Mouse (Mus musculus) hindbrain, embryonic 16.5 days (tissue): ENCODE results near the gene Epb41l2. TPM values are rescaled to one million over a fixed set of nuclear protein-coding genes. Genes with fewer than 3 reads are reported as not detected.

ENCODE experiments used
- ATAC-seq: fragments of 200-750 bp; cut with Nextera tagmentation; 2 replicates; pipeline ENCODE4 v1.8.0; 2017; ENCODE audit warnings: moderate TSS enrichment, moderate library complexity
- H3K27ac ChIP-seq: fragments of 300-500 bp; sonication (generic); 2 replicates; pipeline ENCODE4 v1.5.1; 2014; ENCODE audit warnings: low read depth, mild to moderate bottlenecking, control low read depth, low read length, moderate library complexity
- H3K27me3 ChIP-seq: fragments of 300-500 bp; sonication (generic); replicated peaks from 2 replicates; pipeline ENCODE4 v1.6.1; 2014; ENCODE audit warnings: low read length; ENCODE audit not compliant: control insufficient read depth, insufficient read depth
- H3K36me3 ChIP-seq: fragments of 300-500 bp; sonication (generic); 2 replicates; pipeline ENCODE4 v1.6.1; 2014; ENCODE audit warnings: mild to moderate bottlenecking, low read length, moderate library complexity, mixed read lengths; ENCODE audit not compliant: control insufficient read depth, insufficient read depth
- H3K4me1 ChIP-seq: fragments of 300-500 bp; sonication (generic); 2 replicates; pipeline ENCODE4 v1.6.1; 2014; ENCODE audit warnings: low read depth, low read length; ENCODE audit not compliant: control insufficient read depth, insufficient read depth
- H3K4me2 ChIP-seq: fragments of 300-500 bp; sonication (generic); 2 replicates; pipeline ENCODE4 v1.6.1; 2014; ENCODE audit warnings: mild to moderate bottlenecking, low read length, control low read depth, moderate library complexity
- H3K4me3 ChIP-seq: fragments of 300-500 bp; sonication (generic); 2 replicates; pipeline ENCODE4 v1.5.1; 2014; ENCODE audit warnings: mild to moderate bottlenecking, low read length, control low read depth, moderate library complexity
- H3K9ac ChIP-seq: fragments of 300-500 bp; sonication (generic); 2 replicates; pipeline ENCODE4 v1.6.1; 2014; ENCODE audit warnings: low read depth, mild to moderate bottlenecking, control low read depth, low read length, moderate library complexity
- H3K9me3 ChIP-seq: fragments of 300-500 bp; sonication (generic); 2 replicates; pipeline ENCODE4 v1.6.1; 2014; ENCODE audit warnings: mild to moderate bottlenecking, low read length, moderate library complexity; ENCODE audit not compliant: control insufficient read depth
- WGBS: fragments of 180-500 bp; shearing (Covaris S2); extraction: QIAGEN DNeasy Blood & Tissue Kit; methylation state at CpG from one replicate; pipeline ENCODE4 v1.1.7; 2014; 5-methylcytosine and 5-hydroxymethylcytosine counted together
- polyA plus RNA-seq: library from polyadenylated mRNA; unstranded; fragments of >200 nt; fragmentation: Nextera tagmentation; extraction: Ambion mirVana; gene quantifications from 2 replicates; pipeline ENCODE4 v1.2.1, GENCODE M21; 2015

Epb41l2 gene
- polyA plus RNA-seq, 1 experiment from 2014 or later: 30.0 TPM

DNA sequence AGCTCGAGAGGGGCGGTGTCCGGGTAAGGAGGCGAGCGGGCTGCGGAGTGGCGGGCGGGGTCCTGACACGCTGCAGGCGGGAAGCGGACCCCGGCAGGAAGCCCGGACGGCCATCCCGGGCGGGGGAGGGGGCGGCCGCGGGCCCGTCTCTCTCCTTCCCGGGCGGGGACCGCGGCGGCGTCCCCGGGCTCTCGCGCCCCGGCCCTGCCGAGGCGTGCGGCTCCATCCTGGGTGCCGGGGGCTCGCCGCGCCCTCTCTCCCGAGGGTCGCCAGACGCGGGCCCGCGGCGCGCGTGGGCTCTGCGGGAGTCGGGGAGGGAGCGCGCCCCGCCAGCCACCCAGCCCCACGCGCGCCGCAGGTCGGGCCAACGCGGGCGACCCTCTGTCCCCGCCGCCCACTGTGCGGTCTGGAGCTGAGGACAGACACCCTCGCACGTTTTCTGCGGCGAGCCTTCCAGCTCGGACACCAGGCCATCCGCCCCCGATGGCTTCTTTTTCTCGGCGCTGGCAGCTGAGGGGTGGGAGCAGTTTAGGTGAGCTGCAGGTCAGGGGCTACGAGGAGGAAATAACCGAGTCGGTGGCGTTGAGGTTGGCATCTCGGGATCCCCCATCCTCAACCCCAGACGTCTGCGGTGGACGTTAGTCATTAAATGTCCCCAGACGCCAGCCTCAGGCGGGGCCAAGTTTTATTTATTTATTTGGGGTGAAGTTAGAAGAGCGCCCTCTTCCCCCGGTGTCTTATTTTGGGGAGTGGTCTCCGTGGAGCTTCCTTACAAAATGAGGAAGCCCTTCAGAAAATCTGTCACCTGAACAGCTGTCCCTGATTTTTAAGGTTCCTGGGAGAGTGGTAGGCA, 587 bp downstream of the Epb41l2 start:
- Histone ChIP-seq H3K4me3 (peak overlapping the region; percentile 90), H3K9ac (peak overlapping the region; percentile 87), H3K4me2 (peak overlapping the region; percentile 83), H3K36me3 (no peaks in the 10 kb centered on the region), H3K4me1 (peaks cover 2% of the 10 kb centered on the region; the same call in 1 of the 2 replicates), H3K9me3 (no peaks in the 10 kb centered on the region), H3K27ac (peak overlapping the region; percentile 67), H3K27me3 (no peaks in the 10 kb centered on the region)
- 0% methylated on average over 42 of the region's 84 CpGs for WGBS
- ATAC-seq: peak; percentile 70

DNA sequence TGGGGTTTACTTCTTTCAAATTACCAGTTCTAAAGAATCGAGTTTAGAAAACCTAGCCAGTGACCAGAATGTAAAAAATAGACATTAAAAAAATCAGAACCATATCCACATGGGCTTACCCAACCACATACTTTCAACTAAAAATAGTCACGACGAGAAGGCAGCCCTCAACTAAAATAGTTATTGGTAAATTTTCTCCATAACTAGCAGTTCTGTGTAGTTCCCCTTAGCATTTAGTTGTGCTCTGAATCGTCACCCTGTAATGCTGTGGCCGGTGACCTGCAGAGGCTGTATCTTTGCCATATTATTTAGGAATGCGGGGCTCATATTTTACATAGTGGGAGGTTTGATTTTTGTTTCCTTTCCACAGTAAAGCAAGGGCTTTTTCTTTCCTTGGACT, 2.6 kb downstream of the Epb41l2 start:
- H3K27ac ChIP-seq: no peak overlapping the region
- H3K4me1 ChIP-seq: peaks cover 2% of the 10 kb centered on the region; the same call in 1 of the 2 replicates
- 79% methylated on average over 6 of the region's 6 CpGs for WGBS
- H3K9ac ChIP-seq: no peak overlapping the region
- H3K4me2 ChIP-seq: peak overlapping the region; percentile 1; the same call in 1 of the 2 replicates
- H3K36me3 ChIP-seq: no peaks in the 10 kb centered on the region
- H3K4me3 ChIP-seq: no peak overlapping the region
- no peaks in the 10 kb centered on the region for H3K9me3 ChIP-seq
- no peaks in the 10 kb centered on the region for H3K27me3 ChIP-seq
- no peak for ATAC-seq

- Histone ChIP-seq H3K4me1 (peaks cover 2% of the 10 kb centered on the region; the same call in 1 of the 2 replicates), H3K9me3 (no peaks in the 10 kb centered on the region), H3K9ac (no peak overlapping the region), H3K4me2 (no peak overlapping the region), H3K36me3 (no peaks in the 10 kb centered on the region), H3K27ac (no peak overlapping the region), H3K27me3 (no peaks in the 10 kb centered on the region), H3K4me3 (no peak overlapping the region)
- WGBS: 89% methylated on average over 7 of the region's 7 CpGs
- ATAC-seq: no peak
Measured at GRCm38 (mm10) chr10:25365158-25365557, 5.6 kb downstream of the Epb41l2 start.

DNA sequence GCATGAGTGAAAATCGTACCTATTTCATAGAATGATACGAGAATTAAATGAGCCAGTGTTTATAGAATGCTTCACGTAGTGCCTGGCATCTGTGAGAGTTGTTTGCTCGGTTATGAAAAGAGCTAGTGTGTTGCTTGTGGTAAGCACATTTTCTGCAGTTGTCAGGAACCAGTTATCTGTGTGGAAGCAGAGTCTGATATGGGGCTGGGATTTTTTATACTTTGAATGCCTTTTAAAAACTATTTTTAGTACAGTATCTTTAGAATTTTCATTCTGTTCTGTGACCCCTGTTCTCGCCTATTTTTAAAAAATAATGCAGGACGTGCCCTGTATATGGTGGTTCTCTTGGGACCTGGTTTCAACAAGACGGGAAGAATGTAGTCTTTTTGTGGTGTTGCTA, 6.1 kb downstream of the Epb41l2 start:
- Histone ChIP-seq H3K4me1 (no peaks in the 10 kb centered on the region; the same call in 1 of the 2 replicates), H3K27ac (no peak overlapping the region), H3K4me3 (no peak overlapping the region), H3K9ac (no peak overlapping the region), H3K27me3 (no peaks in the 10 kb centered on the region), H3K36me3 (no peaks in the 10 kb centered on the region), H3K9me3 (no peaks in the 10 kb centered on the region), H3K4me2 (no peak overlapping the region)
- WGBS: 84% methylated on average over 7 of the region's 7 CpGs
- ATAC-seq: no peak

DNA sequence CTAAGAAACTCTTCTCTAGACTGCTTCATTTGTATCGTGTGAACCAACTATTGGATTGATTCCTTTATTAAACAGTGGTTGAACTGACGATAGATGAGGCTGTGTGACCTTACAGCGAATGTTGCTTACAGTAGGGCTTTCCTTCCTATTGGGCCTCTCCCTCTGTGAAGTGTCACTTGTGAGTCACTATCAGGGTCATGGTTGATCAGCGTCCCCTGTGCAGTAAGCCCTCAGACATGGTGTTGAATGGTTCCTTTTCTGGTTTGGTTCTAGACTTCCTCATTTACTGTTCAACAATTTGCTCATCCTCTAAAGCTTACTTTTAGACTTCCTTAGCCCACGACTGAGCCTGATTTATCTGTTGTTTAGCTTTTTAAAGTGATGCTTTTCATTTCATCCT, 7.1 kb downstream of the Epb41l2 start:
- no peak for ATAC-seq
- no peak overlapping the region for H3K27ac ChIP-seq
- no peaks in the 10 kb centered on the region for H3K27me3 ChIP-seq
- no peaks in the 10 kb centered on the region for H3K9me3 ChIP-seq
- no peak overlapping the region for H3K4me3 ChIP-seq
- H3K36me3 ChIP-seq: no peaks in the 10 kb centered on the region
- no peak overlapping the region for H3K4me2 ChIP-seq
- H3K9ac ChIP-seq: no peak overlapping the region
- WGBS: 86% methylated on average over 5 of the region's 5 CpGs
- H3K4me1 ChIP-seq: no peaks in the 10 kb centered on the region; the same call in 1 of the 2 replicates

GRCm38 (mm10) chr10:25368928-25369327, 9.3 kb downstream of the Epb41l2 start:
- no peak overlapping the region for H3K9ac ChIP-seq
- no peak overlapping the region for H3K4me2 ChIP-seq
- WGBS: 40% methylated on average over 3 of the region's 3 CpGs
- H3K27me3 ChIP-seq: no peaks in the 10 kb centered on the region
- H3K36me3 ChIP-seq: no peaks in the 10 kb centered on the region
- H3K4me1 ChIP-seq: peaks cover 6% of the 10 kb centered on the region
- no peaks in the 10 kb centered on the region for H3K9me3 ChIP-seq
- H3K27ac ChIP-seq: no peak overlapping the region
- no peak overlapping the region for H3K4me3 ChIP-seq
- no peak for ATAC-seq

DNA sequence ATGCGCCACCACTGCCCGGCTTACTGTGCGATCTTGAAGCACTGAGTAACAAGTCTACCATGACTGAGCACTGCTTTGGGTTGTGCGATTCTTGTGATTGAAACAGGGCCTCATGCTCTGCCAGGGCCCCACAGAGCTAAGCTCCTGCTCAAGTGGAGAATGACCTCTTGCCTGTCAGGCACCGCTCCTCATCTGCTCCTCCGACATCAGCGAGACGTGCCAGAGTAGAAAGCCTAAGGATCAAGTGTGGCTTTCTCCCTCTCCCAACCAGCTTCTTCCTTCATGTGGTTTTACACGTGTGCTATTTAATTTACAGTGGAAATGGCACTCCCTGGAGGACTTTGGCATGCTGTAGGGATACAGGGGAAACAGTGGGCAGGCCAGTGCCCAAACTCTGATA, 10.1 kb downstream of the Epb41l2 start:
- WGBS: 81% methylated on average over 9 of the region's 9 CpGs
- no peaks in the 10 kb centered on the region for H3K9me3 ChIP-seq
- H3K9ac ChIP-seq: no peak overlapping the region
- peaks cover 6% of the 10 kb centered on the region for H3K4me1 ChIP-seq
- no peaks in the 10 kb centered on the region for H3K36me3 ChIP-seq
- no peak overlapping the region for H3K27ac ChIP-seq
- no peak overlapping the region for H3K4me2 ChIP-seq
- no peaks in the 10 kb centered on the region for H3K27me3 ChIP-seq
- H3K4me3 ChIP-seq: no peak overlapping the region
- no peak for ATAC-seq

DNA sequence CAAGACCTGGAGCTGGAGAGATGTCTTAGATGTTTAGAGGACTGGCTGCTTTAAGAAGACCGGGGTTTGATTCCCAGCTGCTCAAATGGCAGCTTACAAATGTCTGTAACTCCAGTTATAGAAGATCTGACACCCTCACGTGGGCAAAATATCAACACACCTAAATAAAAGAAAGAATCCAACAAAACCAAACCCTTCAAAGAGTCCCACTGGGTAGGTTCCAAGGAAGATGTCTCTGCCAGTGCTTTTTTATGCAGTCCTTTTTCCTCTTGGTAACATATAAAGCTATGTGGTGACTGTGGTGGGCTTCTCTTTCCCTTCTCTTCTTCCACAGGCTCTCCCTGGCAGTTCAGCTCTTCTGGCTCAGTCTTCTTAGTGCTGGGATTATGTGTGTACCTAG, 11.7 kb downstream of the Epb41l2 start:
- peaks cover 6% of the 10 kb centered on the region for H3K4me1 ChIP-seq
- no peak overlapping the region for H3K9ac ChIP-seq
- H3K4me2 ChIP-seq: no peak overlapping the region
- no peaks in the 10 kb centered on the region for H3K27me3 ChIP-seq
- ATAC-seq: no peak
- no peak overlapping the region for H3K4me3 ChIP-seq
- 69% methylated on average over 2 of the region's 2 CpGs for WGBS
- H3K27ac ChIP-seq: no peak overlapping the region
- H3K9me3 ChIP-seq: no peaks in the 10 kb centered on the region
- no peaks in the 10 kb centered on the region for H3K36me3 ChIP-seq

DNA sequence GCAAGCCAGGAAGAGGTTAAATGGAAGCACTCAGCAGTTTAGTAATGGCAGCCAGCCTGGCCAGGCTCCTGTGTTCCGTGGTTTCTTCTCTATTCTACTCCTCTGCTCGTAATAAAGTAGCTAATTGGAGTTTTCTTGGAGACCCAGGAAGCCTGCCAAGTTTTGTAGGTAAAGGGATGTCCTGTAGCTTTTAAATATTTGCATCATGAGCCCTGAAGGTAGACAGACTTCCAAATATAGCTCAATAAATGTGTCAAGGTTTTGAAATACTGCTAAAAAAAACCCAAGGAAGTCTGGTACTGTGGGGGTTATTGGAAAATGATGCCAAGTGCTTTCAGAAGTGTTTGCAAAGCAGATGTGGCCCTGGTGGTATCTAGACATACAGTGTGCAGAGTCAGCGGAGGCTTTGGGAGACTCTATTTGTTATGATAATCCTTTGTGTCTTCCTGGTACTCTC, 12.3 kb downstream of the Epb41l2 start:
- H3K4me3 ChIP-seq: no peak overlapping the region
- H3K9me3 ChIP-seq: no peaks in the 10 kb centered on the region
- H3K4me1 ChIP-seq: peaks cover 6% of the 10 kb centered on the region
- H3K27ac ChIP-seq: no peak overlapping the region
- WGBS: 16% methylated on average over 3 of the region's 3 CpGs
- H3K27me3 ChIP-seq: no peaks in the 10 kb centered on the region
- H3K4me2 ChIP-seq: peak overlapping the region; percentile 33
- H3K9ac ChIP-seq: no peak overlapping the region
- peak; percentile 42; the same call in 1 of the 2 replicates for ATAC-seq
- H3K36me3 ChIP-seq: no peaks in the 10 kb centered on the region
